Mouse (Mus musculus) hindbrain, embryonic 16.5 days (tissue): ENCODE data around the gene Tbc1d10c. TPM values are rescaled to one million over a fixed set of nuclear protein-coding genes. Genes with fewer than 3 reads are reported as not detected.

Experiments used
- ATAC-seq: fragments of 200-750 bp; cut with Nextera tagmentation; 2 replicates; pipeline ENCODE4 v1.8.0; 2017; ENCODE audit warnings: moderate TSS enrichment, moderate library complexity
- H3K27ac ChIP-seq: fragments of 300-500 bp; sonication (generic); 2 replicates; pipeline ENCODE4 v1.5.1; 2014; ENCODE audit warnings: low read depth, mild to moderate bottlenecking, control low read depth, low read length, moderate library complexity
- H3K27me3 ChIP-seq: fragments of 300-500 bp; sonication (generic); replicated peaks from 2 replicates; pipeline ENCODE4 v1.6.1; 2014; ENCODE audit warnings: low read length; ENCODE audit not compliant: control insufficient read depth, insufficient read depth
- H3K36me3 ChIP-seq: fragments of 300-500 bp; sonication (generic); 2 replicates; pipeline ENCODE4 v1.6.1; 2014; ENCODE audit warnings: mild to moderate bottlenecking, low read length, moderate library complexity, mixed read lengths; ENCODE audit not compliant: control insufficient read depth, insufficient read depth
- H3K4me1 ChIP-seq: fragments of 300-500 bp; sonication (generic); 2 replicates; pipeline ENCODE4 v1.6.1; 2014; ENCODE audit warnings: low read depth, low read length; ENCODE audit not compliant: control insufficient read depth, insufficient read depth
- H3K4me2 ChIP-seq: fragments of 300-500 bp; sonication (generic); 2 replicates; pipeline ENCODE4 v1.6.1; 2014; ENCODE audit warnings: mild to moderate bottlenecking, low read length, control low read depth, moderate library complexity
- H3K4me3 ChIP-seq: fragments of 300-500 bp; sonication (generic); 2 replicates; pipeline ENCODE4 v1.5.1; 2014; ENCODE audit warnings: mild to moderate bottlenecking, low read length, control low read depth, moderate library complexity
- H3K9ac ChIP-seq: fragments of 300-500 bp; sonication (generic); 2 replicates; pipeline ENCODE4 v1.6.1; 2014; ENCODE audit warnings: low read depth, mild to moderate bottlenecking, control low read depth, low read length, moderate library complexity
- H3K9me3 ChIP-seq: fragments of 300-500 bp; sonication (generic); 2 replicates; pipeline ENCODE4 v1.6.1; 2014; ENCODE audit warnings: mild to moderate bottlenecking, low read length, moderate library complexity; ENCODE audit not compliant: control insufficient read depth
- WGBS: fragments of 180-500 bp; shearing (Covaris S2); extraction: QIAGEN DNeasy Blood & Tissue Kit; methylation state at CpG from one replicate; pipeline ENCODE4 v1.1.7; 2014; 5-methylcytosine and 5-hydroxymethylcytosine counted together
- polyA plus RNA-seq: library from polyadenylated mRNA; unstranded; fragments of >200 nt; fragmentation: Nextera tagmentation; extraction: Ambion mirVana; gene quantifications from 2 replicates; pipeline ENCODE4 v1.2.1, GENCODE M21; 2015

Tbc1d10c gene
- polyA plus RNA-seq, 1 experiment from 2014 or later = 1.1 TPM

GRCm38 (mm10) chr19:4227894-4228678, 37.0 kb upstream of the Tbc1d10c start:
- Histone ChIP-seq H3K9ac (no peak overlapping the region), H3K9me3 (no peaks in the 10 kb centered on the region), H3K4me1 (peaks cover 9% of the 10 kb centered on the region), H3K4me3 (no peak overlapping the region), H3K36me3 (no peaks in the 10 kb centered on the region), H3K4me2 (no peak overlapping the region), H3K27me3 (peaks cover 7% of the 10 kb centered on the region), H3K27ac (no peak overlapping the region)
- ATAC-seq = peak; percentile 25; the same call in 1 of the 2 replicates
- WGBS = 18% methylated on average over 8 of the region's 8 CpGs

GRCm38 (mm10) chr19:4227446-4227845, 36.4 kb upstream of the Tbc1d10c start:
- H3K36me3 ChIP-seq = no peaks in the 10 kb centered on the region
- WGBS = 75% methylated on average over 5 of the region's 5 CpGs
- H3K9me3 ChIP-seq = no peaks in the 10 kb centered on the region
- no peak overlapping the region for H3K4me3 ChIP-seq
- H3K27ac ChIP-seq = no peak overlapping the region
- no peak for ATAC-seq
- H3K4me1 ChIP-seq = peaks cover 7% of the 10 kb centered on the region
- H3K9ac ChIP-seq = no peak overlapping the region
- peaks cover 7% of the 10 kb centered on the region for H3K27me3 ChIP-seq
- H3K4me2 ChIP-seq = no peak overlapping the region

GRCm38 (mm10) chr19:4226779-4227178, 35.7 kb upstream of the Tbc1d10c start:
- WGBS = 90% methylated on average over 7 of the region's 7 CpGs
- Histone ChIP-seq H3K4me3 (no peak overlapping the region), H3K9me3 (no peaks in the 10 kb centered on the region), H3K4me2 (no peak overlapping the region), H3K27ac (no peak overlapping the region), H3K4me1 (peaks cover 7% of the 10 kb centered on the region), H3K27me3 (peaks cover 7% of the 10 kb centered on the region), H3K9ac (no peak overlapping the region), H3K36me3 (no peaks in the 10 kb centered on the region)
- no peak for ATAC-seq

- Histone ChIP-seq H3K36me3 (no peaks in the 10 kb centered on the region), H3K4me1 (peaks cover 15% of the 10 kb centered on the region), H3K4me2 (no peak overlapping the region), H3K4me3 (no peak overlapping the region), H3K27ac (no peak overlapping the region), H3K27me3 (peaks cover under 1% of the 10 kb centered on the region), H3K9ac (no peak overlapping the region), H3K9me3 (no peaks in the 10 kb centered on the region)
- WGBS = 63% methylated on average over 11 of the region's 11 CpGs
- peak; percentile 70 for ATAC-seq
These were observed 31.1 kb upstream of the Tbc1d10c start for GRCm38 (mm10) chr19:4222165-4222564.

DNA sequence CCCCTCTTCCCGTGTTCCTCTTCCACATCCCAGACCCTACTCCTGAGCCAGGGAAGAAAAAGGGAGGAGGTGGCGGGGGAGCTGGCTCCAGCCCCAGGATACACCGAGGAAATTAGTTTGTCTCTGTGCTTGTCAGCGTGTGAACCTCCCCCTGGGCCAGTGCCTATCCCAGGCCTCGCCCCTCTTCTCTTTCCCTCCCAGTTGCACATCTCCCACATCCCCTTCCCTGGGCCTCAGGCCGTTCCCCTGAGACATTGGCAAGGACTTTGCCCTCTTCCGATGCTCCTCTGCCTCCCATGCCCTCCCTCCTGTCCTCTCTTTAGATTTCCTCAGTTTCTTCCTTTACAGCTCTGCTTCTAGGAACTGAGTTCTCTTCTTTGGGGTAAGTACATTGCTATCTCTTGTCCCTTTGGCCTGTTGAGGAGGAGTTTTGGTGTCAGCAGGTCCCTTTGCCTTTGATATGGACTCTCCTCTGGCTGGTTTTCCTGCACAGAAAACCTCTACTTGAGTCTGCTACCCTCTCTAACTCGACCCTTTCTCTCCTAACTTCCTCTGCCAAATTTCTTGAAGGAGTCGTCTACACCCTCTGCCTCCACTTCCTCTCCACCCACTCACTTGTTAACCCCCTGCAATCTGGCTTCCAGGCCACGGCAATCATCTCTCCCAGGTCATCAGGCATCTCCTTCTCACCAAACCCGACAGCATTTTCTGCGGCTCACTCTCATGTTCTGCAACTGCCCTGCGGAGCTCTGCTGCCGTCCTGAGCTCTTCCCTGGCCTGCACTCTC, 30.1 kb upstream of the Tbc1d10c start:
- no peak overlapping the region for H3K9ac ChIP-seq
- WGBS = 44% methylated on average over 13 of the region's 14 CpGs

GRCm38 (mm10) chr19:4220416-4220815, 29.3 kb upstream of the Tbc1d10c start:
- no peak overlapping the region; the same call in 1 of the 2 replicates for H3K9ac ChIP-seq
- H3K27me3 ChIP-seq = peaks cover 10% of the 10 kb centered on the region
- H3K4me2 ChIP-seq = no peak overlapping the region
- no peaks in the 10 kb centered on the region for H3K36me3 ChIP-seq
- peaks cover 19% of the 10 kb centered on the region for H3K4me1 ChIP-seq
- WGBS = 53% methylated on average over 4 of the region's 4 CpGs
- H3K27ac ChIP-seq = peak overlapping the region; percentile 7; the same call in 1 of the 2 replicates
- 0 out of 2 replicates have a peak, but pooled peaks have one; percentile 12 for ATAC-seq
- no peaks in the 10 kb centered on the region for H3K9me3 ChIP-seq
- H3K4me3 ChIP-seq = no peak overlapping the region

More for the DNA sequence above, 30.1 kb upstream of the Tbc1d10c start:
- Histone ChIP-seq H3K4me3 (no peak overlapping the region), H3K36me3 (no peaks in the 10 kb centered on the region), H3K4me1 (peaks cover 17% of the 10 kb centered on the region), H3K27me3 (peaks cover 6% of the 10 kb centered on the region), H3K27ac (peak overlapping the region; percentile 13; the same call in 1 of the 2 replicates), H3K4me2 (no peak overlapping the region), H3K9me3 (no peaks in the 10 kb centered on the region)
- ATAC-seq = 0 out of 2 replicates have a peak, but pooled peaks have one; percentile 31

DNA sequence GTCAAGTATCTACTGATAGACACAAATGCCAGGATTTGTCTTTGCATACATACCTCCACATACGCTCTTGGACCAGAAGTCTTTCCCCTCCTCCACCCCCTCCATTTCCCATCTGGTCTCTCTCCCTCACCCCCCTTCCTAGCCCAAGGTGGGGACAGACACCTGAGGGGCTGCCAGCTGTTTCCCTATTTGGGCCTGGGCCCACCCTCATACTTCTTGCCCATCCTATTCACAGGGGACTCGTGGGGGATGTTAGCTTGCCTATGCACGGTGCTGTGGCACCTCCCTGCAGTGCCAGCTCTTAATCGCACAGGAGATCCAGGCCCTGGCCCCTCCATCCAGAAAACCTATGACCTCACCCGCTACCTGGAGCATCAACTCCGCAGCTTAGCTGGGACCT, 28.9 kb upstream of the Tbc1d10c start:
- H3K4me1 ChIP-seq = peaks cover 24% of the 10 kb centered on the region
- peaks cover 10% of the 10 kb centered on the region for H3K27me3 ChIP-seq
- WGBS = 71% methylated on average over 6 of the region's 6 CpGs
- H3K4me3 ChIP-seq = no peak overlapping the region
- H3K9ac ChIP-seq = no peak overlapping the region
- H3K9me3 ChIP-seq = no peaks in the 10 kb centered on the region
- H3K4me2 ChIP-seq = no peak overlapping the region
- no peaks in the 10 kb centered on the region for H3K36me3 ChIP-seq
- no peak overlapping the region for H3K27ac ChIP-seq
- no peak for ATAC-seq

DNA sequence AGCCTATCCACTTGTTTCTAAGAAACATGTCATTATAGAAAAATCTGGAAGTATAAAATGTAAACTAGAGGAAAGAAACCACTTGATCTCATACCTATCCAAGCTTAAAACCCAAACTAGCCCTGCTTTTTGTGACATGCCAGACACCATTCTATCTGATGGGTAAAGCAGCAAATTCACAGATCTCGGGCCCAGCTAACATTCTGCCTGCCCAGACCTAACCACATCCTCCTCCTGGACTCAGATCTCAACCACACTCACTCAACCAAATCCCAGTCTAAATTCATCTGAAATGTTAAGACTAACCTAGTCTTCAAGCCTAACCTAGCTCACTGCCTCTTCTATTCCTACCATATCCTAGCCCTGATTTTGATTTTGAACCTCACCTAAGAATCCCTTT, 27.7 kb upstream of the Tbc1d10c start:
- Histone ChIP-seq H3K36me3 (no peaks in the 10 kb centered on the region), H3K4me3 (no peak overlapping the region), H3K9ac (no peak overlapping the region), H3K4me2 (no peak overlapping the region), H3K27ac (no peak overlapping the region), H3K27me3 (peaks cover 15% of the 10 kb centered on the region), H3K9me3 (no peaks in the 10 kb centered on the region), H3K4me1 (peaks cover 35% of the 10 kb centered on the region)
- ATAC-seq = no peak
- 81% methylated on average over 1 of the region's 1 CpGs for WGBS

- Histone ChIP-seq H3K9ac (no peak overlapping the region), H3K27me3 (peaks cover 18% of the 10 kb centered on the region), H3K9me3 (no peaks in the 10 kb centered on the region), H3K4me1 (peaks cover 36% of the 10 kb centered on the region), H3K27ac (no peak overlapping the region), H3K4me3 (no peak overlapping the region), H3K4me2 (no peak overlapping the region), H3K36me3 (no peaks in the 10 kb centered on the region)
- WGBS = 95% methylated on average over 11 of the region's 11 CpGs
- no peak for ATAC-seq
These were observed 27.2 kb upstream of the Tbc1d10c start for GRCm38 (mm10) chr19:4218293-4218692.
